Mouse (Mus musculus) lung, postnatal 0 days (tissue): ENCODE measurements around the gene Wbp1l.

Source experiments
- CTCF ChIP-seq: IDR thresholded peaks from 2 replicates; pipeline ENCODE4 v1.5.1; 2016; ENCODE audit warnings: antibody characterized with exemption, mild to moderate bottlenecking
- EP300 ChIP-seq: IDR thresholded peaks from 2 replicates; pipeline ENCODE4 v1.6.1; 2016; ENCODE audit warnings: antibody characterized with exemption, mild to moderate bottlenecking, control low read depth

- TF ChIP-seq CTCF (no peak), EP300 (no peak)
Measured at GRCm38 (mm10) chr19:46655626-46656025, 56.7 kb downstream of the Wbp1l start.
